Mouse (Mus musculus) stomach, postnatal 0 days (tissue): ENCODE data around the gene Irgc1. TPM values are rescaled to one million over a fixed set of nuclear protein-coding genes. Genes with fewer than 3 reads are reported as not detected.
"Not testable (repeated sequence)": the region's sequence is repeated elsewhere in the genome, so short reads cannot be mapped to it uniquely, and the experiment has no call there.

Experiments
- ATAC-seq: fragments of 200-750 bp; cut with Nextera tagmentation; 2 replicates; pipeline ENCODE4 v1.8.0; 2017; ENCODE audit not compliant: low FRiP score, low TSS enrichment
- DNase-seq: peaks from one replicate; pipeline ENCODE4 v3.0.0-alpha.2; 2016; ENCODE audit warnings: low spot score
- H3K27ac ChIP-seq: fragments of 300-500 bp; sonication (generic); replicated peaks from 2 replicates; pipeline ENCODE4 v1.5.1; 2014; ENCODE audit warnings: mild to moderate bottlenecking, control low read depth
- H3K27me3 ChIP-seq: fragments of 300-500 bp; sonication (generic); 2 replicates; pipeline ENCODE4 v1.6.1; 2014; ENCODE audit warnings: low read length; ENCODE audit not compliant: control insufficient read depth, insufficient read depth
- H3K36me3 ChIP-seq: fragments of 300-500 bp; sonication (generic); 2 replicates; pipeline ENCODE4 v1.6.1; 2014; ENCODE audit warnings: low read length, mixed read lengths; ENCODE audit not compliant: control insufficient read depth, insufficient read depth
- H3K4me1 ChIP-seq: fragments of 300-500 bp; sonication (generic); replicated peaks from 2 replicates; pipeline ENCODE4 v1.6.1; 2014; ENCODE audit warnings: antibody characterized with exemption; ENCODE audit not compliant: control insufficient read depth, insufficient read depth
- H3K4me2 ChIP-seq: fragments of 300-500 bp; sonication (generic); replicated peaks from 2 replicates; pipeline ENCODE4 v1.6.1; 2014; ENCODE audit warnings: low read depth, mild to moderate bottlenecking, control low read depth, moderate library complexity
- H3K4me3 ChIP-seq: fragments of 300-500 bp; sonication (generic); 2 replicates; pipeline ENCODE4 v1.5.1; 2014; ENCODE audit warnings: low read depth, low read length, control low read depth
- H3K9ac ChIP-seq: fragments of 300-500 bp; sonication (generic); 2 replicates; pipeline ENCODE4 v1.6.1; 2014; ENCODE audit warnings: mild to moderate bottlenecking, low read length, control low read depth, mixed read lengths
- H3K9me3 ChIP-seq: fragments of 300-500 bp; sonication (generic); 2 replicates; pipeline ENCODE4 v1.6.1; 2016; ENCODE audit warnings: low read length; ENCODE audit not compliant: control insufficient read depth
- CTCF ChIP-seq: IDR thresholded peaks from 2 replicates; pipeline ENCODE4 v1.5.1; 2016; ENCODE audit warnings: antibody characterized with exemption, low read depth, mild to moderate bottlenecking, moderate library complexity
- EP300 ChIP-seq: optimal IDR thresholded peaks from 2 replicates; pipeline ENCODE3; 2016; ENCODE audit warnings: antibody characterized with exemption
- WGBS: fragments of 180-500 bp; shearing (Covaris S2); extraction: QIAGEN DNeasy Blood & Tissue Kit; methylation state at CpG from one replicate; pipeline ENCODE4 v1.1.7; 2014; 5-methylcytosine and 5-hydroxymethylcytosine counted together
- polyA plus RNA-seq: library from polyadenylated mRNA; unstranded; fragments of >200 nt; fragmentation: Nextera tagmentation; extraction: Ambion mirVana; gene quantifications from 2 replicates; pipeline ENCODE4 v1.2.1, GENCODE M21; 2015

Gene Irgc1
- polyA plus RNA-seq, 1 experiment from 2014 or later, result 0.05 TPM

DNA sequence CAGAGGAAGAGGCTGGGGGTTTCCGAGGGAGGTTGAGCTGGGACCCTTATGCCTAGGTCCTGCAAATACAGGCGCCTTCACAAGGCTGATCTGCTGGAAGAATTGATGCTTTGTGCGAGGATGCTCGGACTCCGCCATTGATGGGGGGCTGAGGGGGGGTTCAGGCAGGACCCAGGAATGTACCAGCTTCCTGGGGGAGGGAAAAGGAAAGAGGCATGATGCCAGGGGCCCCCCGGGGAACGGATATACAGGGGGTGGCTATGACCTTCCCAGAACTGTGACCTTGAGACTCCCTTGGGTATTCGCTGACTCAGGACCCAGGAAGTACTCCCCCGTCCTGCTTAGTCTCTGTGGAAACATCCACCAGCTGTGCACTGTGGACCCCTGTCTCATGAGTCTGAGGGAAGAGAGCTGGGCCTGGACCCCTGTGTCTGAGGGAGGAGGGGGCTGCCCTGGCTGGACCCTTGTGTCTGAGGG is 34.6 kb upstream of the Irgc1 start:
- Histone ChIP-seq H3K27ac (no peak overlapping the region), H3K4me2 (no peak overlapping the region), H3K4me1 (no peaks in the 10 kb centered on the region), H3K27me3 (no peaks in the 10 kb centered on the region), H3K9me3 (no peaks in the 10 kb centered on the region), H3K9ac (no peak overlapping the region), H3K36me3 (no peaks in the 10 kb centered on the region), H3K4me3 (no peak overlapping the region)
- no peak for TF ChIP-seq EP300
- TF ChIP-seq CTCF, result no peak
- DNase-seq (no peak), ATAC-seq (no peak)
- WGBS, result 62% methylated on average over 9 of the region's 9 CpGs

DNA sequence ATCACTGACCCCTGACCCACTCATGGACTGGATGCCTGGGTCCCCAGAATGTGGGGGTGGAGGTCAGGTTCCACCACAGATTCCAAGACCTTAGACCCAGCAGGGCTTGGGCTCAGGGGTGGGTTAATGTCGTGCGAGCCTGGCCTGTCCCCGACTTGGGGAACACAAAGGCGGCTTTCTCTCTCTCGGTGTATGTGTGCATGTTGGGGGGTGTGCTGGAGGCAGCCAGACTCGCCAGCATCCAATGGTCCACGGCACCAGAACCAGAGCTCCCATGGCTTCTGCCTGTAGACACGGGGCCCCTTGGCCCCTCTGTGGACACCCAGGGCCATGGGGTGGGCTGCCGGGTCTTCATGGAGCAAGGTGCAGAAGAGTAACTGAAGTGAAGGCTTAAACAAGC is 33.4 kb upstream of the Irgc1 start:
- no peak for ATAC-seq
- no peaks in the 10 kb centered on the region for H3K27me3 ChIP-seq
- no peak overlapping the region for H3K27ac ChIP-seq
- TF ChIP-seq EP300 (no peak), CTCF (no peak)
- H3K4me2 ChIP-seq, result no peak overlapping the region
- no peaks in the 10 kb centered on the region for H3K36me3 ChIP-seq
- H3K9ac ChIP-seq, result no peak overlapping the region
- WGBS, result 86% methylated on average over 9 of the region's 9 CpGs
- H3K4me3 ChIP-seq, result no peak overlapping the region
- H3K9me3 ChIP-seq, result no peaks in the 10 kb centered on the region
- no peaks in the 10 kb centered on the region for H3K4me1 ChIP-seq
- DNase-seq, result no peak

DNA sequence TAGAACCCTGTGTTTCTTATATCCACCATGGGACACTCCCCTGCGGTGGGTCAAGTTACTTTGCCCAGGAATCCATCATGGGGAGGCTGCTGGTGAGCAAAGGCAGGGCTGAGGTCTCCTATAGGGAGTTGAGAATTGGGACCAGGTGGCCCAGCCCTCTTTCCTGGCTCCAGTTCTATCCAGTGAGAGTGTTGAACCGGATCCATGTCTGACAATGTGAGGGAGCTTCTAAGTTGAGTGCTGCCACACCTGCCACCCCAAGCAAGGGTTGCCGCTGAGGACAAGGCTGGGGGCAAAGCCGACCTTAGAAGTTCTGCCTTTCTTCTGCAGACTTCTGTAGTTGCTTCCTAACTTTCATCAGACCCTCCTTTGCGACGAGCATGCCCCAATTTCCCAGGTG is 31.2 kb upstream of the Irgc1 start:
- not testable (repeated sequence) for H3K9ac ChIP-seq, ATAC-seq, H3K27me3 ChIP-seq, H3K4me3 ChIP-seq, DNase-seq, H3K36me3 ChIP-seq, H3K4me1 ChIP-seq, H3K4me2 ChIP-seq, H3K9me3 ChIP-seq, H3K27ac ChIP-seq
- WGBS, result 49% methylated on average over 6 of the region's 6 CpGs

DNA sequence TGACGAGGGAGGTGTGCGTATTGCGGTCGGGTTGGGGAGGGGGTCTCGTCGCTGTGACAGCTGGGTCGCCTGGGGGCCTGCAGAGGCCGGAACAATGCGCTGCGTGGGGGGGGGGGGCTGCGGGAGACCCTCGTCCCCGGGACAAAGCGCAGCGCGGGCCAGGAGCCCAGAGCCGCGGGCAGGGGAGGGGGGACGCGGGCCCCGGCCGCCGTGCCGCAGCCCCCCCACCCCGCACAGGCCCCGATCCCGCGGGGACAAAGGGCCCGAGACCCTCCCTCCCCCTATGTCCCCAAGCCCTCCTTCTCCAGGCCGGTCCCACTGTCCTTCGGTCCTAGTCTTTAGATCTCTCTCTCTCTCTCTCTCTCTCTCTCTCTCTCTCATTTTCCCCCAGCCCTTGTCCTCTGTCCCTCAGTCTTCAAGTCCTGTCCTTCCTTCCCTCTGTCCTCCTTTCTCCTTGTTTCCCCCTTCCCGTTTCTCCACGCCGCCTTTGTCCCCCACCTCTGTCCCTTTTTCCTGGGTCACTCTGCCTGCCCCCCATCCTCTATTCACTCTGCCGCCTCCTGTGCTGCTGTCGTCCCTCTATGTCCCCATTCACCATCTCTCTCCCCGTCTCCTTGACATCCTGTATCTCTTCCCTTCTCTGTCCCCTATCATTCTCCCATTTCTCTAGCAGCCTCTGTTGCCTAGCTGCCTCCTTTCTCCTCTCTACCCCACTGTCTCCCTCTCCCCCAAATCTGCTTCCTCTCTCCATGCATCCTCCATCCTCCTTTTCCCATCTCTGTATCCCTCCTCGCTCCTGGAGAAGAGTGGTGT is 30.3 kb upstream of the Irgc1 start:
- Histone ChIP-seq H3K27ac (no peak overlapping the region), H3K4me3 (peak overlapping the region; percentile 52), H3K9me3 (no peaks in the 10 kb centered on the region), H3K4me1 (no peaks in the 10 kb centered on the region), H3K4me2 (peak overlapping the region; percentile 92), H3K27me3 (no peaks in the 10 kb centered on the region), H3K9ac (peak overlapping the region; percentile 65), H3K36me3 (no peaks in the 10 kb centered on the region)
- no peak for TF ChIP-seq EP300
- no peak for TF ChIP-seq CTCF
- ATAC-seq (0 out of 2 replicates have a peak, but pooled peaks have one; percentile 1), DNase-seq (no peak)
- WGBS, result 3% methylated on average over 25 of the region's 38 CpGs

DNA sequence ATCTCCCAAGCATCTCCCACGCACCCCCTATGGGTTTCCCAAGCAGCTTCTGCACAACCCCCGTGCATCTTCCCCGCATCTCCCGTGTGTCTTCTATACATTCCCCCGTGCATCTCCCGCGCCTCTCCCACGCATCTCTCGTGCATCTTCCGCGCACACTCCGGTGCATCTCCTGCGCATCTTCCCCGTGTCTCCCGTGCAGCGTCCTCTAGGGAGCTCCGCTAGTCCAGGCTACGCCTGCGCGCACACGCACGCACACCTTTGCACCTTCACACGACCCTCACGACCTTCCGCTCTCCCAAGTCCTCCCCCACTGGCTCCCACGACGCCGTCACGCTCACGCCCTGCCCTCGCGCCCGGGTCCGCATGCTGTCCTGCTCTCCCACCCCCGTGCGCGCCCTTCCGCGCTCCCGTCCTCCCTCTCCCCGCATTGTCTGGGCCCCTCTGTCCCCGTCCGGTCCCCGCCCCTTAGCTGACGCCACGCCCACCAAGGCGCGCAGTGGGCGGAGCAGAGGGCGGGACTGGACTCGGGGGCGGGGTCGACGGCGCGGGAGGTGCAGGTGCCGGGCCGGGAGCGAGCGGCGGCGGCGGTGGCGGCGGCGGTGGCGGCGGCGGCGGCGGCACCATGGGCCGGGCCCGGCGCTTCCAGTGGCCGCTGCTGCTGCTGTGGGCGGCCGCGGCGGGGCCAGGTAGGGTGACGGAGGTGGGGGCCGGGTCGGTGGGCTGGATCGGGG is 29.5 kb upstream of the Irgc1 start, which contains the start of gene Cadm4:
Gene Cadm4 (plus strand): TSS at position 550 of the 734 bp plus-strand sequence.
- Histone ChIP-seq H3K9me3 (no peaks in the 10 kb centered on the region), H3K4me2 (peak within 1 kb of the TSS; percentile 92), H3K4me1 (no peaks in the 10 kb centered on the region), H3K9ac (peak within 1 kb of the TSS; percentile 65), H3K4me3 (peak within 1 kb of the TSS; percentile 52), H3K36me3 (no peaks in the 10 kb centered on the region), H3K27me3 (no peaks in the 10 kb centered on the region), H3K27ac (peak within 1 kb of the TSS; percentile 56)
- no peak for TF ChIP-seq EP300
- no peak for TF ChIP-seq CTCF
- under 1% methylated on average over 65 of the region's 83 CpGs for WGBS
- peak; percentile 91 for DNase-seq
- ATAC-seq, result peak; percentile 71
